Mouse (Mus musculus): ENCODE data around the gene Hspbap1.

Gene Hspbap1

GRCm38 (mm10) chr16:35872410-35873006 lies 102.3 kb downstream of the Hspbap1 start:
- CTCF ChIA-PET, result interaction anchor here (0.6 kb wide), 1 partner anchor 69 kb away, joined by 3 read pairs; no protein-coding TSS in a partner anchor

- CTCF ChIA-PET, result no interaction called here
Measured at GRCm38 (mm10) chr16:35874416-35874815, 104.2 kb downstream of the Hspbap1 start.

Measured in spleen, embryonic (tissue).